Mouse (Mus musculus) megakaryocyte, embryonic 14.5 days (primary cell): ENCODE results near the gene Gria1.

Experiments
- FLI1 ChIP-seq: IDR thresholded peaks from 2 replicates; pipeline ENCODE4 v1.6.1; 2012; ENCODE audit warnings: low read length, inconsistent platforms, mixed read lengths
- GATA1 ChIP-seq: IDR thresholded peaks from 3 replicates; pipeline ENCODE4 v1.6.1; 2012; ENCODE audit warnings: mixed read lengths, low read length, inconsistent platforms, borderline replicate concordance

DNA sequence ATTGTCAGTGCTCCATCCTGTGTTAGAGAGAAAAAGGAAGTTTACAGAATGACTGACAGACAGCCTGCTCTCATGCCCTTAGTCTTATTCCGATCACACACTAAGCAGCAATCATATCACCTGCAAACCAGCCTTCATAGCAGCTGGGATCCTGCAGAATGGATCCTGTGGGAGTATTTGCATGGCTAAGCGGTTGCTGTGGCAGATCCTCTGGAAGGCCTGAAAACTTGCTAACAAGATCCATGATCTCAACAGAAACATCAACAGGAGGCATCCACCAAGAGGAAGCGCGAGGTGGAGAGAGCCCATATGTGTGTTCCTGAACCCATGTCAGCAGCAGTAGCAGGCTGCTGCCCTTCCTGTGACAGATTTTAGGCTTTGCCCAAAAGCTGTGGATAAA lies 173.0 kb downstream of the Gria1 start:
- TF ChIP-seq FLI1 (no peak), GATA1 (no peak)
